Mouse (Mus musculus): Measurements from ENCODE around the gene Tnni2.

DNA sequence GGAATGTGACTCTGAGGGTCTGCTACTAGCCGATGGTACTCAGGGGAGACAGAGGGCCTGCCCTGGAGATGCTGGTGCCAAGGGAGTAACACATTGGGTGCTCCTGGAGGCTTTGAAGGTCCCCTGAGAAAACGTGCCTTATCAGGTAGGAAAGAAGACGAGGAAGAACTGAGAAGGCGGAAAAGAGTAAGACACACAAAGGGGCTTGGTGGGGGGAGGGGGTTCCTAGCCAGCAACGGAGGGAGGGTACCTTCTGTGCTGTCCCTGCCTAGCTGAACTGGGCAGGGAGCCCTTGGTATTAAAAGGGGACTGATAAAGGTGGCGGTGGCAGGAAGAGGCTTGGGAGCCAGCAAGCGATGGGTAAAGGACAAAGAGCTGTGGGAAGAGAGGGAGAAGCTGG, 34.0 kb downstream of the Tnni2 start:
- TF ChIP-seq CTCF (IDR thresholded peaks at IDR 0.05; ENCODE audit: low read depth): no peak
- no peak for TF ChIP-seq EP300 (IDR thresholded peaks at IDR 0.05; ENCODE audit: low read depth)

Data from liver, embryonic 14.5 days (tissue).